Mouse (Mus musculus): ENCODE results near the gene Foxp4. TPM values are rescaled to one million over a fixed set of nuclear protein-coding genes. Genes with fewer than 3 reads are reported as not detected.

Gene Foxp4
- polyA plus RNA-seq, 1 experiment from 2014 or later = 12.5 TPM

- ATAC-seq = peak; percentile 59
- 21% methylated on average over 13 of the region's 13 CpGs for WGBS
- peak overlapping the region; percentile 57 for H3K9ac ChIP-seq (ENCODE audit: low read depth, low read length)
- no peaks in the 10 kb centered on the region for H3K27me3 ChIP-seq (replicated peaks; ENCODE audit: control insufficient read depth, insufficient read depth, low read length)
- no peak overlapping the region for H3K4me3 ChIP-seq (ENCODE audit: low read length)
- H3K4me2 ChIP-seq (ENCODE audit: low read depth, low read length) = peak overlapping the region; percentile 35
- peaks cover 46% of the 10 kb centered on the region for H3K4me1 ChIP-seq (ENCODE audit: control insufficient read depth, insufficient read depth, low read length)
- no peaks in the 10 kb centered on the region for H3K9me3 ChIP-seq (ENCODE audit: control insufficient read depth, low read length)
- H3K36me3 ChIP-seq (ENCODE audit: control insufficient read depth, insufficient read depth, low read length) = no peaks in the 10 kb centered on the region
- peak overlapping the region; percentile 80 for H3K27ac ChIP-seq (ENCODE audit: low read length)
Measured at GRCm38 (mm10) chr17:47887381-47888154, 36.9 kb downstream of the Foxp4 start.

DNA sequence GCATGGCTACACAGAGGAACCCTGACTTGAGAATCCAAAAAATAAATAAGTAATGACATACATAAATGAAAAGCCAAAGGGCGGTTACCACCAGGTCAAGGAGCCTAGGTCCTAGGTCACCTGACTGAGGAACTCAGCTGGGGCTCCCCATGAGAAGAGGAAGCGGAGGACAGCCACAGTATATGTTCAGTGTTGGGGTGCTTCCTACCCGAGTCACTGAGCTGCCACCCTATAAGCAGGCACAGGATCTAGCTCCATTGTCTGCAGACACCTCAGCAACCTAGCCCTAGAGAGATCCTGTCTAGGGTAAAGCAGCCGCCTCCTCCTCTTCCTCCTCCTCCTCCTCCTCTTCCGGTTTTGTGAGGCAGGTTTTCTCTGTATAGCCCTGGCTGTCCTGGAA is 41.3 kb downstream of the Foxp4 start:
- WGBS = 80% methylated on average over 5 of the region's 5 CpGs
- H3K36me3 ChIP-seq (ENCODE audit: control insufficient read depth, insufficient read depth, low read length) = peaks cover 5% of the 10 kb centered on the region; the same call in 1 of the 2 replicates
- H3K9ac ChIP-seq (ENCODE audit: low read depth, low read length) = no peak overlapping the region
- ATAC-seq = no peak
- no peak overlapping the region for H3K4me2 ChIP-seq (ENCODE audit: low read depth, low read length)
- no peak overlapping the region for H3K27ac ChIP-seq (ENCODE audit: low read length)
- H3K4me3 ChIP-seq (ENCODE audit: low read length) = no peak overlapping the region
- peaks cover 36% of the 10 kb centered on the region for H3K4me1 ChIP-seq (ENCODE audit: control insufficient read depth, insufficient read depth, low read length)
- no peaks in the 10 kb centered on the region for H3K27me3 ChIP-seq (replicated peaks; ENCODE audit: control insufficient read depth, insufficient read depth, low read length)
- H3K9me3 ChIP-seq (ENCODE audit: control insufficient read depth, low read length) = no peaks in the 10 kb centered on the region

DNA sequence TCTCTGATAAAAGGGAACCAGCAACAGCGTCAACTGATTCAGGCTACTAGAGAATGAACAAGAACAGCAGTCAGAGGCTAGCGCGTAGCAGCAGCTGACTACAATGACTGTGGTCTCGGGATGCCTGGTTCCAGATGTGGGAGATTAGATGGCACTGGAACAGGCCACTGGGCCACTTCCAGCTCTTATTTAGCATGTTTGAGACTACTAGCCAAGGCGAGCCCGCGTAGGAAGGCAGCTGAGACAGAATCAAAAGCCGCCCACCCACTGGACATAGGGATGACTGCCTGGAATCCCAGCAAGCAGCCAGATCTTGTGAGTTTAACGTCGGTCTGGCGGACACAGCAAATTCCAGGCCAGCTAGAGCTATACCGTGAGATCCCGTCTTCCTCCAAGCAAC is 43.1 kb downstream of the Foxp4 start:
- WGBS = 73% methylated on average over 13 of the region's 13 CpGs
- H3K36me3 ChIP-seq (ENCODE audit: control insufficient read depth, insufficient read depth, low read length) = peaks cover 5% of the 10 kb centered on the region; the same call in 1 of the 2 replicates
- H3K9ac ChIP-seq (ENCODE audit: low read depth, low read length) = no peak overlapping the region
- H3K27ac ChIP-seq (ENCODE audit: low read length) = no peak overlapping the region; the same call in 1 of the 2 replicates
- no peak for ATAC-seq
- H3K27me3 ChIP-seq (replicated peaks; ENCODE audit: control insufficient read depth, insufficient read depth, low read length) = no peaks in the 10 kb centered on the region
- H3K4me1 ChIP-seq (ENCODE audit: control insufficient read depth, insufficient read depth, low read length) = peaks cover 20% of the 10 kb centered on the region
- no peak overlapping the region for H3K4me2 ChIP-seq (ENCODE audit: low read depth, low read length)
- no peaks in the 10 kb centered on the region for H3K9me3 ChIP-seq (ENCODE audit: control insufficient read depth, low read length)
- H3K4me3 ChIP-seq (ENCODE audit: low read length) = no peak overlapping the region

- WGBS = 26% methylated on average over 3 of the region's 3 CpGs
- no peak overlapping the region for H3K4me3 ChIP-seq (ENCODE audit: low read length)
- peaks cover 19% of the 10 kb centered on the region for H3K4me1 ChIP-seq (ENCODE audit: control insufficient read depth, insufficient read depth, low read length)
- H3K9me3 ChIP-seq (ENCODE audit: control insufficient read depth, low read length) = no peaks in the 10 kb centered on the region
- peaks cover 10% of the 10 kb centered on the region; the same call in 1 of the 2 replicates for H3K36me3 ChIP-seq (ENCODE audit: control insufficient read depth, insufficient read depth, low read length)
- no peak overlapping the region for H3K27ac ChIP-seq (ENCODE audit: low read length)
- no peak for ATAC-seq
- no peak overlapping the region; the same call in 1 of the 2 replicates for H3K4me2 ChIP-seq (ENCODE audit: low read depth, low read length)
- H3K9ac ChIP-seq (ENCODE audit: low read depth, low read length) = peak overlapping the region; percentile 6; the same call in 1 of the 2 replicates
- no peaks in the 10 kb centered on the region for H3K27me3 ChIP-seq (replicated peaks; ENCODE audit: control insufficient read depth, insufficient read depth, low read length)
Measured at GRCm38 (mm10) chr17:47879207-47879606, 45.2 kb downstream of the Foxp4 start.

DNA sequence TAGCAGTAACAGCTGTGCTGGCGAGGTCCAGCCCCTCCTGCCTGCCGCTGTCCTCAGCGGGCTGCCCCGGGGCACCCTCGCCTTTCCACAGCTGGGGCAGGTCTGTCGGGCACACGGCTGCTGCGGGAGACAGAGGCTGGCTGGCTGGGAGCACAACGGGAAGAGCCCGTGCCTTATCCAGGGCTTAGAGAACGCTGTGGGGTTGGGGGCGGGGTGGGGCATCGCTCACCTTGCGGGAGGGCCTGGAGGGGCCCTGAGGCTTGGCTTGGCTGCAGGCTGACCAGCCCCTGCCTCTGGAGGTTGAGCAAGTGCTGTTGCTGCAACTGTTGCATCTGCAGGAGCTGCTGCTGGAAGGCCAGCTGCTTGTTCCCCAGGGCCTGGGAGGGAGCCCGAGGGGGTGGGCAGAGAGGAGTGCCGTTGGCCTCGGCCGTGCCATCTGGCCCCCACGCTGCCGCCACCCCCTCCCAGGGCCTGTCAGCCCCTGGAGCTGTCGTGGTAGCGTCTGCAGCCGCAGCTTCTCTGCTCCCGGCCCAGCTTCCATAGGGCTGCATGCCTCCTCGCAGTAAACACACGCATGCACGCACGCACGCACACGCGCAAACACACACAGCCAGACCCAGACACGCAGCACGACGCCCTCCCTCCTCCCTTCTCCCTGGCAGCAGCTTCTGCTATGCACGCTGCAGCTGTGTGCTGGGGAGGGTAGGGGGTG is 45.9 kb downstream of the Foxp4 start:
- H3K27ac ChIP-seq (ENCODE audit: low read length) = 0 out of 2 replicates have a peak overlapping the region, but pooled peaks have one; percentile 15
- peaks cover 23% of the 10 kb centered on the region for H3K4me1 ChIP-seq (ENCODE audit: control insufficient read depth, insufficient read depth, low read length)
- peaks cover 10% of the 10 kb centered on the region; the same call in 1 of the 2 replicates for H3K36me3 ChIP-seq (ENCODE audit: control insufficient read depth, insufficient read depth, low read length)
- no peaks in the 10 kb centered on the region for H3K27me3 ChIP-seq (replicated peaks; ENCODE audit: control insufficient read depth, insufficient read depth, low read length)
- H3K9ac ChIP-seq (ENCODE audit: low read depth, low read length) = peak overlapping the region; percentile 47
- no peaks in the 10 kb centered on the region for H3K9me3 ChIP-seq (ENCODE audit: control insufficient read depth, low read length)
- peak overlapping the region; percentile 7; the same call in 1 of the 2 replicates for H3K4me3 ChIP-seq (ENCODE audit: low read length)
- peak; percentile 29; the same call in 1 of the 2 replicates for ATAC-seq
- 28% methylated on average over 35 of the region's 35 CpGs for WGBS
- peak overlapping the region; percentile 23; the same call in 1 of the 2 replicates for H3K4me2 ChIP-seq (ENCODE audit: low read depth, low read length)

DNA sequence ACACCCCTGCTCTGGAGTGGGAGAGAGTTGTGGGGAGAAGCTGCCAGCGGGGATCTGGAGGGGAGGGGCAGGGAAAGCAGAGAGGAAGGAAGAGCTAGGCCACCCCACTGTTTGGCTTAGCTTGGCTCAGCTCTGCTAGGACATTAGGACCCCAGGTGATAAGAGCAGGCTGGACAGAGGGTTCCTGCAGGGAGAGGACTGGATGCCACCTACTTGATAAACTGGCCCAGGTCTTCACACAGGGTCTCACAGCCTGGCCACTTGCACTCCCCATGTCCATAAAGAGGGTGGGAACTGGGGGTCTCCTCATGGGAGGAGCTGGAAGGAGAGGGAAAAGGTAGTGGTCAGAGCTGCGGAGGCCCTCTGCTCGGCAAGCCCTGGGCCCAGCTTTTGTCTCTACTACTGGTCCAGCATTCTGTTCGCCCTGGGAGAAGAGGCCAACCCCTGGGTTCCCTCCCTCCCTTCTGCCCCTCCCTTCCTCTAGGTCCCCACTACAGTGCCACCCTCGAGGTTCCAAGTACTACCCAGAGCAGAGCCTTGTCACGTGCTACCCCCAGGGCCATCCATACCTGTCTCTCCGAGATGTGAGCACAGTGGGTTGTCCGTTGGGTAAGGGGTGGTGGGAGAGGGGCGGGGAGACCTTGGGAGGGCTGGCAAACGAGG is 46.6 kb downstream of the Foxp4 start:
- peak overlapping the region; percentile 47; the same call in 1 of the 2 replicates for H3K9ac ChIP-seq (ENCODE audit: low read depth, low read length)
- H3K27ac ChIP-seq (ENCODE audit: low read length) = no peak overlapping the region
- H3K9me3 ChIP-seq (ENCODE audit: control insufficient read depth, low read length) = no peaks in the 10 kb centered on the region
- H3K4me1 ChIP-seq (ENCODE audit: control insufficient read depth, insufficient read depth, low read length) = peaks cover 26% of the 10 kb centered on the region
- WGBS = 56% methylated on average over 10 of the region's 10 CpGs
- peaks cover 10% of the 10 kb centered on the region for H3K36me3 ChIP-seq (ENCODE audit: control insufficient read depth, insufficient read depth, low read length)
- 0 out of 2 replicates have a peak overlapping the region, but pooled peaks have one; percentile 23 for H3K4me2 ChIP-seq (ENCODE audit: low read depth, low read length)
- no peaks in the 10 kb centered on the region for H3K27me3 ChIP-seq (replicated peaks; ENCODE audit: control insufficient read depth, insufficient read depth, low read length)
- ATAC-seq = no peak
- H3K4me3 ChIP-seq (ENCODE audit: low read length) = no peak overlapping the region

GRCm38 (mm10) chr17:47876776-47877714 is 47.4 kb downstream of the Foxp4 start:
- Histone ChIP-seq H3K9me3 (ENCODE audit: control insufficient read depth, low read length) (no peaks in the 10 kb centered on the region), H3K4me1 (ENCODE audit: control insufficient read depth, insufficient read depth, low read length) (peaks cover 26% of the 10 kb centered on the region), H3K4me3 (ENCODE audit: low read length) (no peak overlapping the region), H3K27me3 (replicated peaks; ENCODE audit: control insufficient read depth, insufficient read depth, low read length) (no peaks in the 10 kb centered on the region), H3K4me2 (ENCODE audit: low read depth, low read length) (no peak overlapping the region), H3K27ac (ENCODE audit: low read length) (no peak overlapping the region), H3K36me3 (ENCODE audit: control insufficient read depth, insufficient read depth, low read length) (peaks cover 10% of the 10 kb centered on the region), H3K9ac (ENCODE audit: low read depth, low read length) (no peak overlapping the region)
- ATAC-seq = no peak
- 57% methylated on average over 26 of the region's 26 CpGs for WGBS

DNA sequence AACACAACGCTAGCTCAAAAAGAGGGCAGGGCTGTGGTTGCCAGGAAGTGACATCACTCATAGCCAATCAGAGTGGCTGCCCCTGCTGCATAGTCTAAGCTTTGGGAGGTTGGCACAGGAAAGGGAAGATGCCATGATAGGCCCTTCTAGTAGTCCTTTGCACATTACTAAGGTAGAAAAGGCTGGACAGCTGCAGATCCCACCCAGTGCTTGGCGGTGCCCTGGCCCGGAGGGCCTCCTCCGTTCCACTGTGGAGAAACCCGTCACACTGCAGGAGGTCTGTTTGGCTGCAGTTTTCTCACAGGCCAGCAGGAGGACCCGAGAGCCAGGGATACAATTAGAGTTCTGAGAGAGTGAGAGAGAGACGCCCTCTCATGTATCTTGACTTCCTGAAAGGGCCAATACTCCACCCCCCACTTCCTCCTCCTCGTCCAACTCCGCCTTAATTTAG is 51.1 kb downstream of the Foxp4 start:
- no peak overlapping the region for H3K4me3 ChIP-seq (ENCODE audit: low read length)
- no peak overlapping the region for H3K27ac ChIP-seq (ENCODE audit: low read length)
- H3K4me1 ChIP-seq (ENCODE audit: control insufficient read depth, insufficient read depth, low read length) = peaks cover 10% of the 10 kb centered on the region
- H3K27me3 ChIP-seq (replicated peaks; ENCODE audit: control insufficient read depth, insufficient read depth, low read length) = no peaks in the 10 kb centered on the region
- no peak overlapping the region for H3K9ac ChIP-seq (ENCODE audit: low read depth, low read length)
- no peaks in the 10 kb centered on the region for H3K9me3 ChIP-seq (ENCODE audit: control insufficient read depth, low read length)
- H3K4me2 ChIP-seq (ENCODE audit: low read depth, low read length) = 0 out of 2 replicates have a peak overlapping the region, but pooled peaks have one; percentile 16
- peak; percentile 70 for ATAC-seq
- H3K36me3 ChIP-seq (ENCODE audit: control insufficient read depth, insufficient read depth, low read length) = peaks cover 19% of the 10 kb centered on the region
- WGBS = 15% methylated on average over 9 of the region's 9 CpGs

Data from intestine, embryonic 16.5 days (tissue).